Mouse (Mus musculus) hindbrain, postnatal 0 days (tissue): ENCODE measurements around the gene Dlg2. TPM values are rescaled to one million over a fixed set of nuclear protein-coding genes. Genes with fewer than 3 reads are reported as not detected.

Source experiments
- ATAC-seq: fragments of 200-750 bp; cut with Nextera tagmentation; 2 replicates; pipeline ENCODE4 v1.8.0; 2017; ENCODE audit warnings: mild to moderate bottlenecking, moderate TSS enrichment, moderate library complexity
- DNase-seq: peaks from one replicate; pipeline ENCODE4 v3.0.0-alpha.2; 2015; ENCODE audit warnings: low spot score
- H3K27ac ChIP-seq: fragments of 300-500 bp; sonication (generic); 2 replicates; pipeline ENCODE4 v1.5.1; 2014; ENCODE audit warnings: mild to moderate bottlenecking
- H3K27me3 ChIP-seq: fragments of 300-500 bp; sonication (generic); 2 replicates; pipeline ENCODE4 v1.6.1; 2014; ENCODE audit warnings: low read length, mixed read lengths; ENCODE audit not compliant: insufficient read depth
- H3K36me3 ChIP-seq: fragments of 300-500 bp; sonication (generic); 2 replicates; pipeline ENCODE4 v1.6.1; 2014; ENCODE audit warnings: low read length, mixed read lengths; ENCODE audit not compliant: insufficient read depth
- H3K4me1 ChIP-seq: fragments of 300-500 bp; sonication (generic); 2 replicates; pipeline ENCODE4 v1.6.1; 2014; ENCODE audit warnings: antibody characterized with exemption, low read length, mixed read lengths; ENCODE audit not compliant: insufficient read depth
- H3K4me2 ChIP-seq: fragments of 300-500 bp; sonication (generic); 2 replicates; pipeline ENCODE4 v1.6.1; 2014; ENCODE audit warnings: low read depth, mild to moderate bottlenecking, low read length, moderate library complexity, mixed read lengths
- H3K4me3 ChIP-seq: fragments of 300-500 bp; sonication (generic); 2 replicates; pipeline ENCODE4 v1.5.1; 2014; ENCODE audit warnings: low read length
- H3K9ac ChIP-seq: fragments of 300-500 bp; sonication (generic); replicated peaks from 2 replicates; pipeline ENCODE4 v1.6.1; 2014; ENCODE audit warnings: mild to moderate bottlenecking, low read length, moderate library complexity, mixed read lengths
- H3K9me3 ChIP-seq: fragments of 300-500 bp; sonication (generic); 2 replicates; pipeline ENCODE4 v1.6.1; 2016; ENCODE audit warnings: low read length, mixed read lengths
- CTCF ChIP-seq: IDR thresholded peaks from 2 replicates; pipeline ENCODE4 v1.5.1; 2016; ENCODE audit warnings: antibody characterized with exemption, control low read depth, low read depth
- WGBS: fragments of 180-500 bp; shearing (Covaris S2); extraction: QIAGEN DNeasy Blood & Tissue Kit; methylation state at CpG from one replicate; pipeline ENCODE4 v1.1.7; 2014; 5-methylcytosine and 5-hydroxymethylcytosine counted together
- polyA plus RNA-seq: library from polyadenylated mRNA; unstranded; fragments of >200 nt; fragmentation: Nextera tagmentation; extraction: Ambion mirVana; gene quantifications from 2 replicates; pipeline ENCODE4 v1.2.1, GENCODE M21; 2015
- total RNA-seq: library from RNA; depleted of rRNA; stranded (reverse); fragments of >200 nt; gene quantifications from 2 replicates; pipeline ENCODE4 v1.2.3, GENCODE M21; 2014

Gene Dlg2
- total and polyA plus RNA-seq, 2 experiments from 2014 or later = 20.4 to 113 TPM

- ATAC-seq (no peak), DNase-seq (no peak)
- no peak for TF ChIP-seq CTCF
- Histone ChIP-seq H3K36me3 (no peaks in the 10 kb centered on the region), H3K4me1 (no peaks in the 10 kb centered on the region), H3K27ac (no peak overlapping the region), H3K9ac (no peak overlapping the region), H3K4me2 (no peak overlapping the region), H3K4me3 (no peak overlapping the region), H3K27me3 (no peaks in the 10 kb centered on the region), H3K9me3 (no peaks in the 10 kb centered on the region)
- WGBS = 73% methylated on average over 3 of the region's 3 CpGs
These were observed 1721.1 kb downstream of the Dlg2 start for GRCm38 (mm10) chr7:92197621-92198020.

DNA sequence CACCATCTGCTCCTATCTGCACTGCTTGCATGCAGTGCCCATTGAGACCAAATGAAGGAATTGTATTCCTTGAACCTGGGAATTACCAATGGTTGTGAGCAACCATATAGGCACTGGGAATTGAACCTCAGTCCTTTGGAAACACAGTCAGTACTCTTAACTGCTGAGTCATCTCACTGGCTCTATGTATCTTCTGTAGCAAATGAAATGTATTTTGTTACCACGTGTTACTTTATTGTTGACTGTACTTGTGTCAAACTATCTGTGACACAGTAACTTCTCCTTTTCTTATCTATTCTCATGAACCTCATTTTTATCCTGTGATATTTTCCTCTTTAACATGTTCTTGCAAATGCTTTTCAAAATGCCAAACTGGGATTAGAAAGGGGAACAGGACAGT is 1722.7 kb downstream of the Dlg2 start:
- H3K27me3 ChIP-seq = no peaks in the 10 kb centered on the region
- H3K4me1 ChIP-seq = no peaks in the 10 kb centered on the region
- H3K9me3 ChIP-seq = no peaks in the 10 kb centered on the region
- H3K4me3 ChIP-seq = no peak overlapping the region
- ATAC-seq (no peak), DNase-seq (no peak)
- H3K4me2 ChIP-seq = no peak overlapping the region
- no peak for TF ChIP-seq CTCF
- H3K36me3 ChIP-seq = no peaks in the 10 kb centered on the region
- no peak overlapping the region for H3K9ac ChIP-seq
- H3K27ac ChIP-seq = no peak overlapping the region
- WGBS = 85% methylated on average over 1 of the region's 1 CpGs

GRCm38 (mm10) chr7:92210701-92211100 is 1734.2 kb downstream of the Dlg2 start:
- Histone ChIP-seq H3K27ac (no peak overlapping the region), H3K4me1 (no peaks in the 10 kb centered on the region), H3K27me3 (no peaks in the 10 kb centered on the region), H3K36me3 (no peaks in the 10 kb centered on the region), H3K4me2 (no peak overlapping the region), H3K9me3 (no peaks in the 10 kb centered on the region), H3K9ac (no peak overlapping the region), H3K4me3 (no peak overlapping the region)
- 80% methylated on average over 5 of the region's 5 CpGs for WGBS
- DNase-seq (no peak), ATAC-seq (no peak)
- no peak for TF ChIP-seq CTCF

DNA sequence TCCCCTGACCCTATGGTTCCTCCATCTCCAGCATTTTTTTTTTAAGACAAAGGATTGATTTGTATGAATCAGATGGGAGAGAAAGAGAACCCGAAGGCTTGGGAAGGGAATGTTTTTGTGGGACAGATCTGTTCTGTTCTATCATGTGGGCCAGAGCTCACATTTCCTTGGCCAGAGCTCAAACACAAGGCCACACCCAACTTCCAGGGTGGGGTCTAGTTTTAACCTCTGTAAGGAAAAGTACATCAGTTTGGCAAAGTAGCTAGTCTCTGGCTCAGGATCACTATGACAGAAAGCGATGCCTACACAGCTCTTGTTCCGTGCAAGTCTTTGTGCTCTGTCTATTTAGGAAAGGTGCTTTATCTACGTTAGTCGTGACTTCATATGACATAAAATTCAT is 1737.3 kb downstream of the Dlg2 start:
- no peak for TF ChIP-seq CTCF
- WGBS = 92% methylated on average over 5 of the region's 5 CpGs
- no peak overlapping the region for H3K4me2 ChIP-seq
- ATAC-seq = no peak
- H3K4me3 ChIP-seq = no peak overlapping the region
- DNase-seq = no peak
- no peaks in the 10 kb centered on the region for H3K27me3 ChIP-seq
- no peaks in the 10 kb centered on the region for H3K9me3 ChIP-seq
- no peaks in the 10 kb centered on the region for H3K4me1 ChIP-seq
- no peak overlapping the region for H3K27ac ChIP-seq
- no peak overlapping the region for H3K9ac ChIP-seq
- H3K36me3 ChIP-seq = no peaks in the 10 kb centered on the region

- no peak for TF ChIP-seq CTCF
- Histone ChIP-seq H3K9ac (no peak overlapping the region), H3K9me3 (no peaks in the 10 kb centered on the region), H3K4me3 (no peak overlapping the region), H3K36me3 (no peaks in the 10 kb centered on the region), H3K27ac (no peak overlapping the region), H3K27me3 (no peaks in the 10 kb centered on the region), H3K4me1 (no peaks in the 10 kb centered on the region), H3K4me2 (no peak overlapping the region)
- ATAC-seq (no peak), DNase-seq (no peak)
These were observed 1741.7 kb downstream of the Dlg2 start for GRCm38 (mm10) chr7:92218171-92218570.

GRCm38 (mm10) chr7:92220619-92221018 is 1744.1 kb downstream of the Dlg2 start:
- TF ChIP-seq CTCF = no peak
- Histone ChIP-seq H3K9me3 (no peaks in the 10 kb centered on the region), H3K27me3 (no peaks in the 10 kb centered on the region), H3K36me3 (no peaks in the 10 kb centered on the region), H3K4me2 (no peak overlapping the region), H3K4me3 (no peak overlapping the region), H3K9ac (no peak overlapping the region), H3K4me1 (no peaks in the 10 kb centered on the region), H3K27ac (no peak overlapping the region)
- DNase-seq (no peak), ATAC-seq (no peak)

GRCm38 (mm10) chr7:92234476-92235202 is 1758.2 kb downstream of the Dlg2 start:
- no peaks in the 10 kb centered on the region for H3K36me3 ChIP-seq
- TF ChIP-seq CTCF = no peak
- WGBS = 21% methylated on average over 11 of the region's 11 CpGs

More at GRCm38 (mm10) chr7:92234476-92235202, 1758.2 kb downstream of the Dlg2 start:
- peak; percentile 66 for DNase-seq
- Histone ChIP-seq H3K4me2 (peak overlapping the region; percentile 58), H3K27ac (peak overlapping the region; percentile 68; the same call in 1 of the 2 replicates), H3K4me1 (no peaks in the 10 kb centered on the region), H3K4me3 (peak overlapping the region; percentile 43), H3K27me3 (no peaks in the 10 kb centered on the region), H3K9ac (peak overlapping the region; percentile 46), H3K9me3 (no peaks in the 10 kb centered on the region)
- ATAC-seq = peak; percentile 94
